Mouse (Mus musculus) stomach, postnatal 0 days (tissue): ENCODE results near the gene Elf1.

Experiments
- CTCF ChIP-seq: IDR thresholded peaks from 2 replicates; pipeline ENCODE4 v1.5.1; 2016; ENCODE audit warnings: antibody characterized with exemption, low read depth, mild to moderate bottlenecking, moderate library complexity
- EP300 ChIP-seq: optimal IDR thresholded peaks from 2 replicates; pipeline ENCODE3; 2016; ENCODE audit warnings: antibody characterized with exemption

GRCm38 (mm10) chr14:79534206-79534605 is 53.2 kb downstream of the Elf1 start:
- TF ChIP-seq EP300 (no peak), CTCF (no peak)
